Mouse (Mus musculus) B cell, adult 2 months (primary cell): ENCODE results near the gene 0610040J01Rik.

Experiments used
- DNase-seq, 2 experiments: peaks; one replicate each; pipeline ENCODE4 v3.0.0; 2022

0610040J01Rik gene

DNA sequence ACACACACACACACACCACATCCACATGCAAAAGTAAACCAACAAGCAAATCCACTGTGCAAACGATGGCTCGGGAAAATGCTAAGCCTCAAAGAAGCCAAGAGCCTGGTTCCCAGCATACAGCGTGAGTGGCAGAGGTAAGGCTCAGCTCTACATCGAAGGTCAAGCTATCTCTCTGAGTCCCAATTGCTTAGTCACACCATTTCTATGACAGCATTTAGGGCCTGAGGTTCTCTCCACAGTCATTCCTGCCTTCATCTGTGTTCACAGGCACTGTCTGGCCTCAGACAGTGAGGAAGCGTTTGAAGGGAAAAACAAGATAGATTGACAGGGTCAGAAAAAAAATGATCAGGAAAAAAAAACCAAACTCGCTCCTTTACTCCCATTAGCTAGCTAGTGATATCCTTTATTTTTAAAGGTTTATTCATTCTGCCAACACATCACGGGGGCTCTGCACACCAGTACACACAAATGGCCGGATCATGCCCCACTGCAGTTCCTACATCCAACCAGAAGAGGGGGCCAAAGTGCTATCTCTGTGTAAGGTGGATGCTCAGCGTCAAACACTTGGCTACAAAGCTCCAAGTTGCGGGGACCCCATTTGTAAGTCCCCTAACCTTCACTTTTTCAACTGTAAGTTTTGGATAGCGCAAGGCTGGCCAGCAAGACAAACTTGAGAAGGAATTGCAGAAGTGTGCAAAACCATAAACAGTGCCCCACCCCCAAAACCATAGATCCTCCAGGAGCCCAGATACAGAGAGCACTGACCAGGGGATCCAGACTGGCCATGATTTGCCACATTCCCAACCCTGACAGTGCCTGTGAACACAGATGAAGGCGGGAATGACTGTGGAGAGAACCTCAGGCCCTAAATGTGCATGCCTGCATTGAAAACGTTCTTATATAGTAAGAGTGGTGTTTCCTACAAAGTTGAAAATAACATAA, 94.3 kb downstream of the 0610040J01Rik start:
- DNase-seq = peak; percentile 88 to 90

DNA sequence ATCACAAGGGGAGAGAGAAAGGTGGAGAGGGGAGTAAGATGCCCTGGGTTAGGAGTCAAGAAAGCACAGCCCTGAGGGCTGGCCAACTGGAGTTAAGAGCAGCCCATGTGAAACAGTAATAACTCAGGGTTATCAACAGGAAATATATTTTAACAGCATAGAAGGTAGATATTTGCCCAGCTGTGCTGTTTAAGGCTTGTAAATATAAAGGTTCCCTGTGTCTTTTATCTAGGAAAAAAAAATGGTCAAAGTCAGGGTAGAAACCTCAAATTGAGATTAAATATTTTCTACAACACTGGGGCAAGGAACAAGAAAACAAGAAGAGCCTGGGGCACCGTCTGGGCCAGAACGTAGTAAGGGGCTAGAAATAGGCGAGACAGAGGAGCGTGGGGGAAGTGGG, 95.3 kb downstream of the 0610040J01Rik start:
- DNase-seq = no peak

DNA sequence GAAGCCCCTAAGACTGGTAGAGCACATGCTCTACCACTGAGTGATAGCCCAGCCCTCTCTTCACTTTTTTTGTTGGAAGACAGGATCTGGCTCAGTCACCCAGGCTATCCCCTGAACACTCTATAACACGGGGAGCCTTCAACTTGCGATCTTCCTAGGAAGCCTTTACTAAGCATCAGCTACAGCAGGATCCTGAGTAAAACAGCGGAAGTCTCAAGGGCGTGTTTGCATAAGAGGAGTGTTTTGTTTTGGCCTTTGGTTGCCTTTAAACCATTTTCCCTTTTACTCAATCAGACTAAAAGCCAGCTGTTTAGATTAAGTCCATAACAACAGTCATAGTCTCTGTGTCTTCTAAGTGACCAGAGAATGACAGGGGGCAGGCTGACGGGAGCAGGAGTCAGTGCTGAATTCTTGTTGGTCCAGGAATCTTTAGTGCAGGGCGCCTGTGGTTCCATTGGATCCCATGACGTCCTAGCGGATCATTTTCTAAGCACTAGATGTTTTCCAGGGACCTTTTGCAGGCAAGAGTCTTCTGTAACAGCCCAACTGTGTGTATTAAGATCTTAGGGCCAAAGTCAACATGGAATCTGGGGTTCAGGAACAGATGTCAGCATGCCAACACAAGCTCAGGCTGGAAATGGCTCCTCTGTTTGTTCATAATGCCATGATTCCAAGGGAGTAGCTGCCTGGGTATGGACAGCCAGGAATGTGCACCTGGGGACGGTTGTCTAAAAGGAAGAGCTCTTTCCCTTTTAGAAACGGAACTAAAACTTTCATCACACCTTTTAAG, 98.2 kb downstream of the 0610040J01Rik start:
- no peak for DNase-seq

DNA sequence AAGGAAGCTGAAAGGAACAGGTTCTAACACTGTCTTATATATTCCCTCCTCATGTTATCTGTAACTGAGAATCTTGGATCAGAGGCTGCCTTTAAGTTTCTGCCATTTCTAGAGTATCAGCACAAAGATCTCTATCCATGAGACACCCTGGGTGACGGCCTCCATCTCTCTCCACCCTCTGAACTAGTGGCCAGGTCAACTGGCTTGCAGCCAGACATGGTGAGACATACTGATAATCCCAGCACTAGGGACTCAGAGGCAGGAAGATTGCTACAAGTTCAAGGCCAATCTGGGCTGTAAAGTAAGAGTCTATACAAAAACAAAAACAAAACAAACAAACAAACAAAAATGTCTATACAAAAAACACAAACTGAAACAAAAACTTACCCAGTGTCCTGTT, 102.7 kb downstream of the 0610040J01Rik start:
- no peak for DNase-seq

DNA sequence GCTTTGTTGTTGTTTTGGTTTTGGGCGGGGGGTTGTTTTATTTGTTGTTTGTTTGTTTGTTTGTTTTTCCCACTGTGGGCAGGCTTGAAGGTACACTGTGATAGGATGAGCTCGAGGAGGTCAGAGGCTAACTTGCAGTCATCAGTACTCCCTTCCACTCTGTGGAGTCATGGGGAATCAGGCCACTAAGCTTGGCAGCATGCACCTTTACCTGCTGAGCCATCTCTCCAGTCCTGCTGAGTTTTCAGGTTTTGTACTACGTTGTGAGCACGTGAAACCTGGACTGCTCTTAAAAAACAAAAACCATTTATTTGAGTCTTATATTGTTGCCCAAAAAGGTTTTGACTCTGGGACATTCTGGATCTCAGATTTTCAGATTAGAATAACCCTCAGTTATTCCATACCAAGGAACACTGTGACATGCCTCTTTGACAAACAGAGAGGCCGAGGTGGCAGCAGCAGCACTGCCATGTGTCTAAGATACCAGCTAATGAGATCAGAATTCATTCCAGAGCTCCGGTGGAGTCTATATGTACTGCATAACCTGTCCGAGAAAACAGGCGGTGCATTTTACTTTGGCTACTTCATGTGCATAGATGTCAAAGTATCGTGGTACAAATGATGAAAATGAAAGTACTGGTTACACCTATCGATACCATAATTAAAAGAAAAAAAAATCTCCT, 104.4 kb downstream of the 0610040J01Rik start:
- DNase-seq = no peak

DNA sequence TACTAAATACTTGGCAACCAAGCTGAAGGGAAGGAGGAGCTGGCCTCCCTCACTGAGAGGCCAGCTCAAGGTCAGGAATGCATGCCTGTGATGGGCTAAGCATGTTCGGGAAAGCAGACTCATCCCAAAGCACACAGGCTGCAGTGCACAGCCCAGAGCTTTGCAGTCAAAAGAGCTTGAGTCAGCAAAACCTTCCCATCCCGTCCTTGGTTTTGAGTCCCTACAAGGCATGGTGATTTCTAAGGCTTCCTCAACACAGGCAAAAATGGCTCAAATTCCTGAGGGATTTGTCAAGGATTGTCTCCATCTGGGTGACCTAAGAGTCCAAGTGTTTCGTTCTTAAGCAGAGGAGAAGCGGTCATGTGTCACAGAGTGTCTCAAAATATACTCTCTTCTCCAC, 106.0 kb downstream of the 0610040J01Rik start:
- DNase-seq = no peak

DNA sequence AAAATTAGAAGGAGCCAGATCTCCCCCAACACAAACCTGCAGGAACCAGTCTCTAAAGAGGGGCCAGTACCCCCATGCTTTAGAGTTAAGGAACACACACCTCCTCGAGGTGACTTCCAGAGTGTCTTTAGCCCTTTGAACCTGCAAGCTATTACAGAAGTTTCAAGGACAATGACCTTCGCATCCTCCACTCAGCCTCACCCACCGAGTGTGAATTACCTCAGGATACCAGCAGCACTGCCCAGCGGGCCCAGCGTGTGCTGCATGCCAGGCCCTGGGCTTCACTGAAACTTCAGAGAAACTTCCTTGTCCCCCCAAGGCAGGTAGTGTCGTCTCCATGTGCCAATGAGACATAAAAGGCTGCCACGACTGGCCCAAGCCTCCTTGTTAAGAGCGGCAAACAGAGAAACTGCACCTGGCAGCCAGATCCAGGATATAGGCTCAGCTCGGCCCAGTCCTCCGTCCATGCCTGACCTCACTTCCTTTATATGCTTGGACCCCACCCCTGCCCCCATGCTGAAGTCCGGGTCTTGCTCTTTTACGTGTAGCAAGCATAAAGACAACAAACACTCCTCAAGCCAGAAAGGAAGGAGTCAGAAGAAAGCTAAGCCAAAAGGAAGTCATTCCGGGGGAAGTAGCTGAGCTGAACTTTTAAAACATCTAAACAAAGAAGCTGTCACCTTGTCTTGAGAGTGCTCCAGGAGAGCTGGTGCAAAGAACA, 111.3 kb downstream of the 0610040J01Rik start:
- DNase-seq = no peak

DNA sequence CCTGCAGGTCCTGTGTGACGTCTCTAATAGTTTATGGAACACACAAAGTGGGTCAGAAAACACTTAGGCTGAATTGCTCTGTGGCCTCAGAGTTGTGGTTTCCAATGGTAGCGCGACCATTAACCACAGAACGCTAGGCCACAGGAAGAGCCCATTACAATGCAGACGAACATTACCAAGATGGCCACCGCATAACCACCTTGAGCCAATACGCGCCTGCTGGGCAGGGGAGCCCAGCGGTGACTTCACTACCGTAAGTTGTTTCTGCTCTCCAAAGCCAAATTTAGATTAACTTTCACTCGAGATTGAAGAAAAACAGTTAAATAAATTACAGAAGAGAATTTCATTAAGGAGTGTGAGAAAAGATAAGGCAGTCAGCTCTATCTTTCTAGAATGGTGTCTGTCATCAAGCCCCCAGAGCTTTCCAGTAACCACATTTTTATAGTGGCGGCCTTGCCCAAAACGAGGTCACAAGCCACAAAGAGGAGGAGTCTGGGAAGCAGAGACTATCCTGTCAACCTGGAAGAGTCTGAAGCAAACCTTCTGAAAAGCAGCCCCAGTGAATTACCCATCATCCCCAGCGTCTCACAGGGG, 113.0 kb downstream of the 0610040J01Rik start:
- DNase-seq = no peak

DNA sequence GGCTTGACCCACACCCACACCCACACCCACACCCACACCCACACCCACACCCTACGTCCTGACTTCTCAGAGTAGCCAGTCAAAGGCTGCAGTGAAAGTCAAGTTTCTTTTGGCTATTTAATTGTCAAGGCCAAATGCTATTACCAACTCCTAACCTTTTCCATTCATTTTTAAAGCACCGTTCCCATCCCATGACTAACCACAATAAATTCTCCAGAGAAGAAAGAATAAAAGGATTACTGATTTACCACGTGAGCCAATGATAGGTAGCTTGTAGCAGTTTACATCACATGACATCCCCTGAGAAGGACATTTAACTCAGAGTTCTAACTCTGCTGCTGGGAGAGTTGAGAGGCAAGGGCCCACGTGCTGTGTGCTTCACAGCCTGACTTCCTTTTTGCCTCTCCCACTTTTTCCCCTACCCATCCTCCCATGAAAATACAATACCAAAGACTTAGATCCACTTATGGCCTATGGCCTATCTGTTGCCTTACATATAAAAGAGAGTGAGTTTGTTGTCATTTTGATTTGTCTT, 118.7 kb downstream of the 0610040J01Rik start:
- DNase-seq = no peak

DNA sequence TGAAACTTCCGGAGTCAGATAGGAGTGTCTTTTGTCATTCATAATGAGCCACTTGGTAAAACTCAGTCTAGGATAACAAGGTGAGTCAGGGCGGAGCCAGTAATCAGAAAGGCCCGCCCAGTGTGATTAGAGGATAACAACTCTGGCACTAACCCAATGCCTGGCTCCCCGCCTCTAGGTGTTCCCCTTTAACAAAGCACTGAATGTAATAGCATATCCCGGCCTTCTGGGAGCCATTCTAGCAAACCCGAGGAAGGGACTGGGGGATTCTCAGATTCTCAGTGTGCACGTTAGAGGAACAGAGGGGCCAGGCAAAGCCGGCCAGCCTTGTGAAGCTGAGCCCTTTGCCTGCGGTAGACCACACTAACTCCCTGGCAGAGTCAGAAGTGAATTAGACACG, 120.7 kb downstream of the 0610040J01Rik start:
- DNase-seq = no peak

DNA sequence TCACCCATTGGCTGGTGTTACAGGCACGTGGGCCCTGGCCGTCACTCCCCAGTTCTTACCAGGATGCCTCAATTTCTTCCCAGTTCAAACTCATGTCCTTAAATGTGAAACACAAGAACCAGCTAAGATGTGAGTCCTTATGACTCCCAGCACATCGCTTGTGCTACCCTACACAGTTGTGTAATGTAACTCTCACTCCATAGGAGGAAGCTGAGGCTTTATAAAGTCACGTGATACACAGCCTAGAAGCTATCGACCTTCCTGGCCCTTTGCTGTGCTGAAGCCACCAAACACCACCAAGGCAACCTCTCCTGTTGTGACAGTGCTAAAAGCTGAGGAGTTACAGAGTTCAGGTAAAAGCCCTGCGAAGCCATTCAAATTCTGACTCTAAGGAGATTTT, 123.4 kb downstream of the 0610040J01Rik start:
- DNase-seq = no peak

DNA sequence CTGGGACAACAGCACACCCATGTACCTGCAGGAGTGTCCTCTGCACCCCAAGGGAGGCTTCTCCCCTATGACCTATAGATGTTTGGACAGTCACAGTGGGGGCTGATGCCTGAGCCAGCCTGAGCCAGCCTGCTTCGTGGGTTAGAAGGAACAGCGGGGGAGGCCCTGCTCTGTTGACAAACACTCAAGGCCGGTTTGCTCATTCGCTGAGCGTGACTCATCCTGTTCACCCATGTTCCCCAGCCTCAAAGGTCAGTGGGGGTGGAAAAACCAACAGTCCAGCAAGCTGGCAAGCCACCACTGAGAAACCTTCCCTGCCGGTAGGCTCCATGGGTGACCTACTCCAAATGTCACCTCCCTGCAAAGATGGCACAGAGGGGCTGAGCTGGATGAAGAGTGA, 124.6 kb downstream of the 0610040J01Rik start:
- no peak for DNase-seq

DNA sequence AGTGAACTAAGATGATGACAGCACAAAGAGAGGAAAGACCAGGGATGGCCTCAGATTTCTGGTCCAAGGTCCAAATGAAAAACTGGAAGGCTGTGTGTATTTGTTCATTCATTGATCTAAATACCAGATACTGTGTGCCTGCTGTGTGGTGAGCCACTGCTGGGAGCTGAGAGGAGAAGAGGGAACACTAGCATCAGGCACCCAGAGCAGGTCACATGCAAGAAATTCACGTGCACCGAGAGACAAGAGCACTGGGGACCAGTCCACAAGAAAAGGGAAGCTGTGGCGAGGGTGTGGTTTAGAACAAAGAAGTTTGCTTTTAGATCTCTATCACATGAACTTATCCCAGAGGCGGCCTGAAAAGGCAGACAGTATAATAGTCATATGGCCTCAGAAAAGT, 126.4 kb downstream of the 0610040J01Rik start:
- peak; percentile 68 to 72 for DNase-seq

DNA sequence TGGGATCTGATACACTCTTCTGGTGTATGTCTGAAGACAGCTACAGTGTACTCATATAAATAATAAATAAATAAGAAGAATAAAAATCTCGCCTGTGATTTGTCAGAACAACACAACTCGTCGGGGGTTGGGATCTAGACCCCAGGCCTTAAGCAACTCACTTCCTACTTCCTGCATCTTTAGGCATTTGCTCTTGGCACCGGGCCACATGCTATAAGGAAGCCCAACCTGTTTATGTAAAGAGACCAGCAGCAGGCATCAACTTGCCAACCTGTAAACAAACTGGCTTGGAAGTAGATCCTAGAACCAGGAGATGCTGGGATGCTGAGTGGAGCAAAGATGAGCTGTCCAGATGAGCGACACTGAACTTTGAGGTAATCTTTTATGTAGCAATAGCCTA, 129.7 kb downstream of the 0610040J01Rik start:
- DNase-seq = no peak

DNA sequence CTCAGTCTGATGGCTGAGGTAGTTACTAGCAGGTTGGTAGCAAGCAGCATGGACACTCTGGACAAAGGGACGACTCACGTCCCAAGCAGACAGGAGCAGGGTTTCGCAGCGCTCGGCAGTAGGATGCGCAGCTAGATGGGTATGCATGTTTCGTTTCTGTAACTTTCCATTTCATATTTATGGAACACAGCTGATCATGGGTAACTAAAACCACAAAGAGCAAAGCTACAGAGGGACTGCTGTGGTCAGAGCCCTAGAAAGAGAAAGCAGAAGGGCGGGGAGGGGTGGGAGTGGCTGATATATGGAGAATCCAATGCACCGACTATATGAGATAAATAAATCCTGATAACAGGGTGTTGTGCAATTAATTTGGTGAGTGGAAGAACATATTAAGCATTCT, 131.1 kb downstream of the 0610040J01Rik start:
- DNase-seq = peak; percentile 38 to 55

DNA sequence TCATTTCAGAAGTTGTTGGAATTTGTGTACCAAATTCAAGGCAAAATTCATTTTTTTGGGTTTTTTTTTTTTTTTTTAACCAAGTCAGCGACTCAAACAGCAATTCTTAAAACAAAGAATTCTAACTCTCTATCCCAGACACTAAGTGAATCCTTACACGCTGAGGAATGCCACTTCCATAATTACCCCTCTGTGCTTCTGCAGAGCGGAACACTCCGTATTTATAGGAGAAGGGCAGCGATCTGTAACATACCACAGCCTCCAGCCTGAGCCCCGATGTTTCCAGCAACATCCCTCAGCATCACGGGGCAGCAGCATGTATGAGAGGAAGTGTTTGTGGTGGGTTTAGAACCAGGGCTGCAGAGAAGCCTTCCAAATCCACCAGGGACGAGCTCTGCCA, 135.4 kb downstream of the 0610040J01Rik start:
- no peak for DNase-seq

DNA sequence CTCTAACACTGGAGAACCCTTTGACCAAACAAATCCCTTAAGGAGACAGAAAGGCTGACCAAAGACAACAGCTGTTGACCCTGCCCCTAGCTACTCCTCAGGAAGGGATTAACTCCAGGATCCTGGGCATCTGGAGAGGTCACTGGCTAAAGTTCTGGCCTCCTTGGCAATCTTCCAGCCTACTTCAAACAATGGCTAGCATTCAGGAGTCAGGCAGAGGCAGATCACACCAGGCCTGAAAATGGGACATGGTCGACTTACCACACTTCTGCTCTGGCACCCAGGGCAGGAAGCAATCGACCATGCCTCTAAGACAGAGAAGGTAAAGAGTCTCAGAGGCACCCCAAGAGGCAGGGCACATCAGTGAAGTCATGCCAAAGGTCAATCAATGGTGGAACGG, 137.0 kb downstream of the 0610040J01Rik start:
- DNase-seq = peak; percentile 28 to 31
